Mouse (Mus musculus) lung, embryonic 16.5 days (tissue): Measurements from ENCODE around the gene Renbp. TPM values are rescaled to one million over a fixed set of nuclear protein-coding genes. Genes with fewer than 3 reads are reported as not detected.

Source experiments
- ATAC-seq: fragments of 200-750 bp; cut with Nextera tagmentation; 2 replicates; pipeline ENCODE4 v1.8.0; 2017; ENCODE audit warnings: low read depth, mild to moderate bottlenecking, moderate library complexity
- H3K27ac ChIP-seq: fragments of 300-500 bp; sonication (generic); 2 replicates; pipeline ENCODE4 v1.5.1; 2014; ENCODE audit warnings: mild to moderate bottlenecking, control low read depth, low read length
- H3K27me3 ChIP-seq: fragments of 300-500 bp; sonication (generic); 2 replicates; pipeline ENCODE4 v1.6.1; 2014; ENCODE audit warnings: low read depth, low read length, mixed read lengths; ENCODE audit not compliant: control insufficient read depth, insufficient read depth
- H3K36me3 ChIP-seq: fragments of 300-500 bp; sonication (generic); 2 replicates; pipeline ENCODE4 v1.6.1; 2014; ENCODE audit warnings: low read length; ENCODE audit not compliant: control insufficient read depth, insufficient read depth
- H3K4me1 ChIP-seq: fragments of 300-500 bp; sonication (generic); replicated peaks from 2 replicates; pipeline ENCODE4 v1.6.1; 2014; ENCODE audit warnings: low read length, mixed read lengths; ENCODE audit not compliant: control insufficient read depth, insufficient read depth
- H3K4me2 ChIP-seq: fragments of 300-500 bp; sonication (generic); 2 replicates; pipeline ENCODE4 v1.6.1; 2014; ENCODE audit warnings: low read depth, low read length, control low read depth
- H3K4me3 ChIP-seq: fragments of 300-500 bp; sonication (generic); 2 replicates; pipeline ENCODE4 v1.5.1; 2014; ENCODE audit warnings: mild to moderate bottlenecking, low read length, control low read depth
- H3K9ac ChIP-seq: fragments of 300-500 bp; sonication (generic); 2 replicates; pipeline ENCODE4 v1.6.1; 2014; ENCODE audit warnings: low read length, control low read depth
- H3K9me3 ChIP-seq: fragments of 300-500 bp; sonication (generic); 2 replicates; pipeline ENCODE4 v1.6.1; 2016; ENCODE audit warnings: low read length; ENCODE audit not compliant: control insufficient read depth
- WGBS: fragments of 180-500 bp; shearing (Covaris S2); extraction: QIAGEN DNeasy Blood & Tissue Kit; methylation state at CpG from one replicate; pipeline ENCODE4 v1.1.7; 2014; 5-methylcytosine and 5-hydroxymethylcytosine counted together
- polyA plus RNA-seq: library from polyadenylated mRNA; unstranded; fragments of >200 nt; fragmentation: Nextera tagmentation; extraction: Ambion mirVana; gene quantifications from 2 replicates; pipeline ENCODE4 v1.2.1, GENCODE M21; 2015

Renbp gene
- polyA plus RNA-seq, 1 experiment from 2014 or later = 43.9 TPM

DNA sequence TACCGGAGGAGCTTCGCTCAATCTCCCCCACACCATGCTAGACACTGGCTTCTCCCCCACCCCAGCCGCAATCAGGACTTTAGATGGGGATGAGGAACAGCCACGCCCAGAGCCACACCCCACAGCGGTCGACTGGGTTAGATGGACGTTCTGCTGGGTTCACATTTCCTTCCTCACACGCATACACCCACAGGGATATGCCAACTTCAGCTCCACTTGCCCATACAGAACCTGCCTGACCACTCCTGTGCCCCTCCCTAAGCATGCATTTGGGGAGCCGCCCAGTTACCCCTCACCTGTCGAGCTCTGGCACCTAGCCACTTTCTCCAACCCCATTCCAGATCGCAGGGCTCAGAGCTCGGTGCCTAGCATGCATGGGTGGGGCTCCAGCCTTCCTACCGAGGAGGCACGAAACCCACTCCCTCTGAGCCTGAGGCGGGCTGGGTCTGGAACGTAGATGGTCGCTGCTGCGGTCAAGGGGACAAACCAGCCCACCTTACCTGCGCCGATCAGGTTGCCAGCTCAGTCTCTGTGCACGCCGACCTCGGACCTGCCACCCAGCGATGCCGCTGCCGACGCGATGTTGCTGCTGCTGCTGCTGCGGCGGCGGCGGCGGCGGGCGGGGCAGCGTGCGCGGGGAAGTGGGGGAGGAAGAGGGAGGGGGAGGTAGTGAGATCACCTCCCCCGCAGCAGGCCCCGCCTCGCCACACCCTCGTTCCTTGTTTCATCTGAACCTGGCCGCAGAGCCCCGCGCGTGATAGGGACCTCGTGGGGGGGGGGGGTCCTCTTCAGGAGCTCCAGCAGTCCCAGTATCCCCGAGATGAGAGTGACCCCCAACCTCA is 50.2 kb downstream of the Renbp start:
- Histone ChIP-seq H3K9me3 (no peaks in the 10 kb centered on the region), H3K27ac (peak overlapping the region; percentile 39; the same call in 1 of the 2 replicates), H3K4me2 (peak overlapping the region; percentile 72), H3K4me3 (peak overlapping the region; percentile 49), H3K4me1 (no peaks in the 10 kb centered on the region), H3K36me3 (no peaks in the 10 kb centered on the region), H3K9ac (peak overlapping the region; percentile 45; the same call in 1 of the 2 replicates), H3K27me3 (peaks cover 6% of the 10 kb centered on the region)
- 13% methylated on average over 29 of the region's 48 CpGs for WGBS
- peak; percentile 93 for ATAC-seq

- Histone ChIP-seq H3K4me3 (no peak overlapping the region), H3K36me3 (no peaks in the 10 kb centered on the region), H3K4me2 (no peak overlapping the region), H3K27me3 (peaks cover 6% of the 10 kb centered on the region), H3K27ac (no peak overlapping the region), H3K9ac (no peak overlapping the region), H3K4me1 (no peaks in the 10 kb centered on the region), H3K9me3 (no peaks in the 10 kb centered on the region)
- 67% methylated on average over 1 of the region's 1 CpGs for WGBS
- ATAC-seq = no peak
Observed at GRCm38 (mm10) chrX:73877014-73877413, 53.6 kb downstream of the Renbp start.

- Histone ChIP-seq H3K27me3 (peaks cover 6% of the 10 kb centered on the region), H3K4me3 (no peak overlapping the region), H3K9ac (no peak overlapping the region), H3K4me2 (no peak overlapping the region), H3K36me3 (no peaks in the 10 kb centered on the region), H3K27ac (no peak overlapping the region), H3K9me3 (no peaks in the 10 kb centered on the region), H3K4me1 (no peaks in the 10 kb centered on the region)
- 55% methylated on average over 2 of the region's 2 CpGs for WGBS
- no peak for ATAC-seq
Observed at GRCm38 (mm10) chrX:73875881-73876280, 54.8 kb downstream of the Renbp start.

Other genes starting within 250 kb of the Renbp start
- gene Bcap31, start 214.7 kb downstream of the Renbp start, polyA plus RNA-seq = 301 and 317 TPM in 2 replicates
- gene Abcd1, start 214.3 kb downstream of the Renbp start, polyA plus RNA-seq = 27.9 and 29.5 TPM in 2 replicates
- 0.35 and 0.52 TPM in 2 replicates for gene Plxnb3, start 173.8 kb downstream of the Renbp start, polyA plus RNA-seq
- 5.0 and 7.4 TPM in 2 replicates for gene Srpk3, start 156.4 kb downstream of the Renbp start, polyA plus RNA-seq
- 219 and 236 TPM in 2 replicates for gene Idh3g, start 144.0 kb downstream of the Renbp start, polyA plus RNA-seq
- 186 and 209 TPM in 2 replicates for gene Ssr4, start 143.8 kb downstream of the Renbp start, polyA plus RNA-seq
- gene Pdzd4, start 105.9 kb downstream of the Renbp start, polyA plus RNA-seq = 0.54 and 0.75 TPM in 2 replicates
- 0.06 TPM in 1 of 2 replicates, not detected in the other for gene Avpr2, start 38.7 kb downstream of the Renbp start, polyA plus RNA-seq
- gene L1cam, start 34.7 kb downstream of the Renbp start, polyA plus RNA-seq = 3.2 and 4.3 TPM in 2 replicates
- 3.1 and 3.5 TPM in 2 replicates for gene Arhgap4, start 9.0 kb downstream of the Renbp start, polyA plus RNA-seq
- gene Naa10, start 8.9 kb downstream of the Renbp start, polyA plus RNA-seq = 132 and 136 TPM in 2 replicates
- gene Hcfc1, start 35.5 kb upstream of the Renbp start, polyA plus RNA-seq = 48.4 and 48.7 TPM in 2 replicates
- gene Irak1, start 93.1 kb upstream of the Renbp start, polyA plus RNA-seq = 57.7 and 61.6 TPM in 2 replicates
- not detected in 2 replicates for gene Opn1mw, start 196.6 kb upstream of the Renbp start, polyA plus RNA-seq
- 11.5 and 11.6 TPM in 2 replicates for gene Mecp2, start 204.5 kb upstream of the Renbp start, polyA plus RNA-seq
- not detected in 2 replicates for gene Tex28, start 237.0 kb upstream of the Renbp start, polyA plus RNA-seq
- gene Tktl1, start 246.4 kb upstream of the Renbp start, polyA plus RNA-seq = not detected in 2 replicates